Mouse (Mus musculus) lung, adult 2 months (tissue): ENCODE results near the gene Pnrc1.

Experiments used
- CTCF ChIP-seq: fragments of 200-500 bp; IDR thresholded peaks from 2 replicates; pipeline ENCODE4 v1.5.1; 2011; ENCODE audit warnings: mild to moderate bottlenecking, low read length, control low read depth; ENCODE audit not compliant: insufficient read depth
- POLR2A ChIP-seq: fragments of 200-500 bp; IDR thresholded peaks from 2 replicates; pipeline ENCODE4 v1.6.1; 2011; ENCODE audit warnings: low read depth, mild to moderate bottlenecking, control low read depth, low read length, borderline replicate concordance; ENCODE audit errors: extremely low read depth

DNA sequence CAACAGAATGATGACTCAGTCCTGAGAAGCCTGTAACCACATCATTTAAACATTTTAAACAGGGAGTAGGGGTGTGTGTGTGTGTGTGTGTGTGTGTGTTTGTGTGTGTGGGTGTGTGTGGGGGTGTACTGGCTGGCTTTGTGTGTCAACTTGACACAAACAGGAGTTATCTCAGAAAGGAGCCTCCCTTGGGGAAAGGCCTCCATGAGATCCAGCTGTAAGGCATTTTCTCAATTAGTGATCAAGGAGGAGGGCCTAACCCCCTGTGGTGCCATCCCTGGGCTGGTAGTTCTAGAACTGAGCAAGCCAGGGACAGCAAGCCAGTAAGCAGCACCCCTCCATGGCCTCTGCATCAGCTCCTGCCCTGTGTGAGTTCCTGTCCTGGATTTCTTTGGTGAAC, 29.7 kb downstream of the Pnrc1 start:
- no peak for TF ChIP-seq CTCF
- no peak for TF ChIP-seq POLR2A
